Mouse (Mus musculus) lung, embryonic 16.5 days (tissue): Measurements from ENCODE around the gene Frmd5. TPM values are rescaled to one million over a fixed set of nuclear protein-coding genes. Genes with fewer than 3 reads are reported as not detected.

Experiments
- ATAC-seq: fragments of 200-750 bp; cut with Nextera tagmentation; 2 replicates; pipeline ENCODE4 v1.8.0; 2017; ENCODE audit warnings: low read depth, mild to moderate bottlenecking, moderate library complexity
- H3K27ac ChIP-seq: fragments of 300-500 bp; sonication (generic); 2 replicates; pipeline ENCODE4 v1.5.1; 2014; ENCODE audit warnings: mild to moderate bottlenecking, control low read depth, low read length
- H3K27me3 ChIP-seq: fragments of 300-500 bp; sonication (generic); 2 replicates; pipeline ENCODE4 v1.6.1; 2014; ENCODE audit warnings: low read depth, low read length, mixed read lengths; ENCODE audit not compliant: control insufficient read depth, insufficient read depth
- H3K36me3 ChIP-seq: fragments of 300-500 bp; sonication (generic); 2 replicates; pipeline ENCODE4 v1.6.1; 2014; ENCODE audit warnings: low read length; ENCODE audit not compliant: control insufficient read depth, insufficient read depth
- H3K4me1 ChIP-seq: fragments of 300-500 bp; sonication (generic); replicated peaks from 2 replicates; pipeline ENCODE4 v1.6.1; 2014; ENCODE audit warnings: low read length, mixed read lengths; ENCODE audit not compliant: control insufficient read depth, insufficient read depth
- H3K4me2 ChIP-seq: fragments of 300-500 bp; sonication (generic); 2 replicates; pipeline ENCODE4 v1.6.1; 2014; ENCODE audit warnings: low read depth, low read length, control low read depth
- H3K4me3 ChIP-seq: fragments of 300-500 bp; sonication (generic); 2 replicates; pipeline ENCODE4 v1.5.1; 2014; ENCODE audit warnings: mild to moderate bottlenecking, low read length, control low read depth
- H3K9ac ChIP-seq: fragments of 300-500 bp; sonication (generic); 2 replicates; pipeline ENCODE4 v1.6.1; 2014; ENCODE audit warnings: low read length, control low read depth
- H3K9me3 ChIP-seq: fragments of 300-500 bp; sonication (generic); 2 replicates; pipeline ENCODE4 v1.6.1; 2016; ENCODE audit warnings: low read length; ENCODE audit not compliant: control insufficient read depth
- WGBS: fragments of 180-500 bp; shearing (Covaris S2); extraction: QIAGEN DNeasy Blood & Tissue Kit; methylation state at CpG from one replicate; pipeline ENCODE4 v1.1.7; 2014; 5-methylcytosine and 5-hydroxymethylcytosine counted together
- polyA plus RNA-seq: library from polyadenylated mRNA; unstranded; fragments of >200 nt; fragmentation: Nextera tagmentation; extraction: Ambion mirVana; gene quantifications from 2 replicates; pipeline ENCODE4 v1.2.1, GENCODE M21; 2015

Gene Frmd5
- polyA plus RNA-seq, result 2.6 and 4.4 TPM in 2 replicates

GRCm38 (mm10) chr2:121806959-121807653, at the start of gene Frmd5:
TSS of gene Frmd5 (minus strand) at chr2:121807087.
- under 1% methylated on average over 35 of the region's 35 CpGs for WGBS
- Histone ChIP-seq H3K9me3 (no peaks in the 10 kb centered on the region), H3K36me3 (no peaks in the 10 kb centered on the region), H3K9ac (peak within 1 kb of the TSS; percentile 48), H3K27ac (peak within 1 kb of the TSS; percentile 2; the same call in 1 of the 2 replicates), H3K4me1 (peaks cover 7% of the 10 kb centered on the region; the same call in 1 of the 2 replicates), H3K4me2 (peak within 1 kb of the TSS; percentile 72), H3K27me3 (peaks cover 33% of the 10 kb centered on the region), H3K4me3 (peak within 1 kb of the TSS; percentile 60)
- peak; percentile 99 for ATAC-seq

GRCm38 (mm10) chr2:121853974-121854373, 47.1 kb upstream of the Frmd5 start:
- no peak overlapping the region for H3K9ac ChIP-seq
- H3K27ac ChIP-seq, result no peak overlapping the region
- no peak for ATAC-seq
- no peak overlapping the region for H3K4me3 ChIP-seq
- no peaks in the 10 kb centered on the region for H3K36me3 ChIP-seq
- no peaks in the 10 kb centered on the region for H3K9me3 ChIP-seq
- WGBS, result 58% methylated on average over 3 of the region's 3 CpGs
- no peaks in the 10 kb centered on the region for H3K4me1 ChIP-seq
- no peak overlapping the region for H3K4me2 ChIP-seq
- H3K27me3 ChIP-seq, result no peaks in the 10 kb centered on the region

- Histone ChIP-seq H3K27me3 (no peaks in the 10 kb centered on the region), H3K9me3 (no peaks in the 10 kb centered on the region), H3K4me2 (no peak overlapping the region), H3K27ac (no peak overlapping the region), H3K4me3 (no peak overlapping the region), H3K4me1 (no peaks in the 10 kb centered on the region), H3K36me3 (no peaks in the 10 kb centered on the region), H3K9ac (no peak overlapping the region)
- WGBS, result 16% methylated on average over 2 of the region's 2 CpGs
- no peak for ATAC-seq
Observed at GRCm38 (mm10) chr2:121852045-121852444, 45.2 kb upstream of the Frmd5 start.

GRCm38 (mm10) chr2:121846050-121846449, 39.2 kb upstream of the Frmd5 start:
- Histone ChIP-seq H3K27me3 (no peaks in the 10 kb centered on the region), H3K27ac (no peak overlapping the region), H3K36me3 (no peaks in the 10 kb centered on the region), H3K4me1 (no peaks in the 10 kb centered on the region), H3K4me3 (no peak overlapping the region), H3K9ac (no peak overlapping the region), H3K4me2 (no peak overlapping the region), H3K9me3 (no peaks in the 10 kb centered on the region)
- ATAC-seq, result no peak
- 51% methylated on average over 8 of the region's 8 CpGs for WGBS

GRCm38 (mm10) chr2:121842249-121842648, 35.4 kb upstream of the Frmd5 start:
- H3K36me3 ChIP-seq, result no peaks in the 10 kb centered on the region

GRCm38 (mm10) chr2:121841453-121841852, 34.6 kb upstream of the Frmd5 start:
- WGBS, result 84% methylated on average over 3 of the region's 3 CpGs
- no peaks in the 10 kb centered on the region for H3K27me3 ChIP-seq
- H3K4me3 ChIP-seq, result no peak overlapping the region

More at GRCm38 (mm10) chr2:121842249-121842648, 35.4 kb upstream of the Frmd5 start:
- H3K27ac ChIP-seq, result no peak overlapping the region
- H3K27me3 ChIP-seq, result no peaks in the 10 kb centered on the region
- no peak overlapping the region for H3K9ac ChIP-seq
- ATAC-seq, result no peak
- 65% methylated on average over 3 of the region's 3 CpGs for WGBS
- no peak overlapping the region for H3K4me2 ChIP-seq
- no peak overlapping the region for H3K4me3 ChIP-seq
- H3K9me3 ChIP-seq, result no peaks in the 10 kb centered on the region
- H3K4me1 ChIP-seq, result no peaks in the 10 kb centered on the region

GRCm38 (mm10) chr2:121834926-121835325, 28.0 kb upstream of the Frmd5 start:
- no peak for ATAC-seq
- 32% methylated on average over 3 of the region's 3 CpGs for WGBS
- no peak overlapping the region for H3K4me2 ChIP-seq
- no peak overlapping the region for H3K9ac ChIP-seq
- no peaks in the 10 kb centered on the region for H3K27me3 ChIP-seq
- H3K9me3 ChIP-seq, result no peaks in the 10 kb centered on the region
- no peak overlapping the region for H3K4me3 ChIP-seq
- H3K27ac ChIP-seq, result no peak overlapping the region
- H3K36me3 ChIP-seq, result no peaks in the 10 kb centered on the region
- H3K4me1 ChIP-seq, result no peaks in the 10 kb centered on the region

More at GRCm38 (mm10) chr2:121841453-121841852, 34.6 kb upstream of the Frmd5 start:
- Histone ChIP-seq H3K4me1 (no peaks in the 10 kb centered on the region), H3K9me3 (no peaks in the 10 kb centered on the region), H3K27ac (no peak overlapping the region), H3K4me2 (no peak overlapping the region), H3K9ac (no peak overlapping the region), H3K36me3 (no peaks in the 10 kb centered on the region)
- no peak for ATAC-seq

GRCm38 (mm10) chr2:121832484-121832894, 25.6 kb upstream of the Frmd5 start:
- H3K27me3 ChIP-seq, result no peaks in the 10 kb centered on the region
- no peak; the same call in 1 of the 2 replicates for ATAC-seq
- no peak overlapping the region for H3K9ac ChIP-seq
- no peaks in the 10 kb centered on the region for H3K36me3 ChIP-seq
- WGBS, result 7% methylated on average over 5 of the region's 5 CpGs
- no peaks in the 10 kb centered on the region for H3K4me1 ChIP-seq
- H3K9me3 ChIP-seq, result no peaks in the 10 kb centered on the region
- no peak overlapping the region for H3K27ac ChIP-seq
- no peak overlapping the region for H3K4me2 ChIP-seq
- no peak overlapping the region for H3K4me3 ChIP-seq

- Histone ChIP-seq H3K9ac (no peak overlapping the region), H3K4me1 (no peaks in the 10 kb centered on the region), H3K9me3 (no peaks in the 10 kb centered on the region), H3K4me3 (no peak overlapping the region), H3K27me3 (no peaks in the 10 kb centered on the region), H3K4me2 (no peak overlapping the region), H3K36me3 (no peaks in the 10 kb centered on the region), H3K27ac (no peak overlapping the region)
- ATAC-seq, result no peak
- WGBS, result 83% methylated on average over 3 of the region's 3 CpGs
Observed at GRCm38 (mm10) chr2:121828411-121828810, 21.5 kb upstream of the Frmd5 start.
